In genomic region chr1:79775927-79776458, GRCm38 (mm10) we compare ENCODE assay signal across 1 mouse cellular context.
A peak's percentile ranks its signal among the peaks of the same experiment; 100 is the strongest.
TF ChIP-seq lines count a peak whose summit lies in the region.

Gene Mrpl44 (plus strand): TSS chr1:79776018.
Gene Wdfy1 (minus strand): TSS chr1:79776143.

TF ChIP-seq in myocyte, 11 proteins besides CTCF, POLR2A, EP300 and RAD21 (continued from another document):
- no peak for TF ChIP-seq CEBPB (IDR thresholded peaks at IDR 0.05; ENCODE audit: insufficient read depth, poor library complexity, severe bottlenecking)
- peak; percentile 42 for TF ChIP-seq POLR2AphosphoS2 (IDR thresholded peaks at IDR 0.05; ENCODE audit: insufficient read length, low read depth)
